Mouse (Mus musculus) olfactory bulb, adult 2 months (tissue): Measurements from ENCODE around the gene Ggcx.

ENCODE experiments used
- CTCF ChIP-seq: fragments of 200-500 bp; IDR thresholded peaks from 2 replicates; pipeline ENCODE4 v1.5.1; 2012; ENCODE audit warnings: low read depth, mild to moderate bottlenecking, low read length, moderate library complexity; ENCODE audit not compliant: insufficient read depth
- POLR2A ChIP-seq: fragments of 200-500 bp; IDR thresholded peaks from 2 replicates; pipeline ENCODE4 v1.6.1; 2012; ENCODE audit warnings: mild to moderate bottlenecking, low read depth, low read length, moderate library complexity; ENCODE audit not compliant: insufficient read depth

- TF ChIP-seq CTCF (no peak), POLR2A (no peak)
Observed at GRCm38 (mm10) chr6:72452329-72452728, 38.2 kb downstream of the Ggcx start.
